Mouse (Mus musculus) liver, postnatal 0 days (tissue): ENCODE results near the gene Sult2b1. TPM values are rescaled to one million over a fixed set of nuclear protein-coding genes. Genes with fewer than 3 reads are reported as not detected.

Experiments
- ATAC-seq: fragments of 200-750 bp; cut with Nextera tagmentation; 2 replicates; pipeline ENCODE4 v1.8.0; 2017; ENCODE audit warnings: mild to moderate bottlenecking, moderate library complexity
- DNase-seq: peaks from one replicate; pipeline ENCODE4 v3.0.0-alpha.2; 2016
- H3K27ac ChIP-seq: fragments of 300-500 bp; sonication (generic); 2 replicates; pipeline ENCODE4 v1.5.1; 2014; ENCODE audit warnings: antibody characterized with exemption, moderate library complexity, mild to moderate bottlenecking, low read depth
- H3K27me3 ChIP-seq: fragments of 300-500 bp; sonication (generic); 2 replicates; pipeline ENCODE4 v1.6.1; 2014; ENCODE audit warnings: low read length, control low read depth, mixed read lengths; ENCODE audit not compliant: insufficient read depth
- H3K36me3 ChIP-seq: fragments of 300-500 bp; sonication (generic); replicated peaks from 2 replicates; pipeline ENCODE4 v1.6.1; 2014; ENCODE audit warnings: mild to moderate bottlenecking, control low read depth, low read length, moderate library complexity, mixed read lengths; ENCODE audit not compliant: insufficient read depth
- H3K4me1 ChIP-seq: fragments of 300-500 bp; sonication (generic); 2 replicates; pipeline ENCODE4 v1.6.1; 2014; ENCODE audit warnings: antibody characterized with exemption, mild to moderate bottlenecking, control low read depth; ENCODE audit not compliant: insufficient read depth
- H3K4me2 ChIP-seq: fragments of 300-500 bp; sonication (generic); 2 replicates; pipeline ENCODE4 v1.6.1; 2014; ENCODE audit warnings: low read depth, mild to moderate bottlenecking, low read length, moderate library complexity, mixed read lengths
- H3K4me3 ChIP-seq: fragments of 300-500 bp; sonication (generic); 2 replicates; pipeline ENCODE4 v1.5.1; 2014; ENCODE audit warnings: low read depth, low read length
- H3K9ac ChIP-seq: fragments of 300-500 bp; sonication (generic); replicated peaks from 2 replicates; pipeline ENCODE4 v1.6.1; 2014; ENCODE audit warnings: mild to moderate bottlenecking, moderate library complexity
- H3K9me3 ChIP-seq: fragments of 300-500 bp; sonication (generic); 2 replicates; pipeline ENCODE4 v1.6.1; 2016; ENCODE audit warnings: mild to moderate bottlenecking, control low read depth, low read length, mixed read lengths
- CTCF ChIP-seq: sonication (generic); IDR thresholded peaks from 2 replicates; pipeline ENCODE4 v1.5.1; 2016; ENCODE audit warnings: antibody characterized with exemption, low read depth
- EP300 ChIP-seq: IDR thresholded peaks from 2 replicates; pipeline ENCODE4 v1.6.1; 2016; ENCODE audit warnings: antibody characterized with exemption, low read depth, mild to moderate bottlenecking
- WGBS: fragments of 180-500 bp; shearing (Covaris S2); extraction: QIAGEN DNeasy Blood & Tissue Kit; methylation state at CpG from one replicate; pipeline ENCODE4 v1.1.7; 2014; ENCODE audit not compliant: insufficient replicate concordance; 5-methylcytosine and 5-hydroxymethylcytosine counted together
- polyA plus RNA-seq: library from polyadenylated mRNA; unstranded; fragments of >200 nt; fragmentation: Nextera tagmentation; extraction: Ambion mirVana; gene quantifications from 2 replicates; pipeline ENCODE4 v1.2.1, GENCODE M21; 2015

Gene Sult2b1
- polyA plus RNA-seq, 1 experiment from 2014 or later, result 0.26 TPM

- TF ChIP-seq CTCF (peak; percentile 73), EP300 (no peak)
- Histone ChIP-seq H3K9me3 (no peaks in the 10 kb centered on the region), H3K4me2 (no peak overlapping the region), H3K4me3 (no peak overlapping the region), H3K9ac (no peak overlapping the region), H3K27me3 (no peaks in the 10 kb centered on the region), H3K27ac (no peak overlapping the region), H3K4me1 (peaks cover 5% of the 10 kb centered on the region; the same call in 1 of the 2 replicates), H3K36me3 (no peaks in the 10 kb centered on the region)
- 29% methylated on average over 16 of the region's 16 CpGs for WGBS
- DNase-seq (peak; percentile 73), ATAC-seq (peak; percentile 61)
Observed at GRCm38 (mm10) chr7:45730727-45731431, 53.6 kb downstream of the Sult2b1 start.

- Histone ChIP-seq H3K4me2 (no peak overlapping the region), H3K4me3 (no peak overlapping the region), H3K27me3 (no peaks in the 10 kb centered on the region), H3K27ac (no peak overlapping the region), H3K4me1 (peaks cover 5% of the 10 kb centered on the region; the same call in 1 of the 2 replicates), H3K9me3 (no peaks in the 10 kb centered on the region), H3K9ac (no peak overlapping the region), H3K36me3 (peaks cover 4% of the 10 kb centered on the region)
- TF ChIP-seq CTCF (no peak), EP300 (no peak)
- ATAC-seq (no peak), DNase-seq (no peak)
- 59% methylated on average over 3 of the region's 3 CpGs for WGBS
Observed at GRCm38 (mm10) chr7:45727625-45728024, 56.8 kb downstream of the Sult2b1 start.

- H3K36me3 ChIP-seq, result peaks cover 4% of the 10 kb centered on the region
Observed at GRCm38 (mm10) chr7:45726419-45726818, 58.0 kb downstream of the Sult2b1 start.

DNA sequence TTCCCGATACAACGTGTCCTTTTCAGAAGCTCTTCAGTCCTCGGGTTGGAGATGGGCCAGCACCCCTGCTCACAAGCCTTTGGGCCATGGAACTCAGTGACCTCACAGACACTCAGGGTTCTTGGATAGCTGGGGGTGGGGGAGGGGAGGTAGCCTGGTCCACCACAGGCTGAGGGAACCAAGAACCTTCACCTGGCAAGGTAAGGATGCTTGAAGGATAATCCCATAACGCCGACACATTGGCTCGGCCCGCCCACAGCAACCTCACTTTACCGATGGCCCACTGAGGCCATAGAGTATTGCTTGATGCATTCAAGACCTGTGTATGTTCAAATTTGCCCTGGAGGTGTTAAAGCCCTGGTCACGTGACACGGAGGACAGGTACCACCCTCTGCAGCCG lies 58.8 kb downstream of the Sult2b1 start, which contains the start of gene Spaca4:
Gene Spaca4, minus strand, starts transcription at position 101 of the 400 bp plus-strand sequence.
- no peaks in the 10 kb centered on the region for H3K9me3 ChIP-seq
- ATAC-seq, result no peak
- 88% methylated on average over 11 of the region's 11 CpGs for WGBS
- H3K4me1 ChIP-seq, result peaks cover 5% of the 10 kb centered on the region; the same call in 1 of the 2 replicates
- no peak for TF ChIP-seq CTCF
- no peak for TF ChIP-seq EP300
- peaks cover 9% of the 10 kb centered on the region for H3K36me3 ChIP-seq
- no peak within 1 kb of the TSS for H3K9ac ChIP-seq
- no peaks in the 10 kb centered on the region for H3K27me3 ChIP-seq
- no peak for DNase-seq
- H3K27ac ChIP-seq, result no peak within 1 kb of the TSS
- no peak within 1 kb of the TSS for H3K4me2 ChIP-seq
- no peak within 1 kb of the TSS for H3K4me3 ChIP-seq

More at GRCm38 (mm10) chr7:45726419-45726818, 58.0 kb downstream of the Sult2b1 start:
- no peak for ATAC-seq
- H3K27ac ChIP-seq, result no peak overlapping the region
- H3K9me3 ChIP-seq, result no peaks in the 10 kb centered on the region
- no peak overlapping the region for H3K4me3 ChIP-seq
- H3K4me1 ChIP-seq, result peaks cover 5% of the 10 kb centered on the region; the same call in 1 of the 2 replicates
- no peak for DNase-seq
- TF ChIP-seq CTCF (no peak), EP300 (no peak)
- H3K4me2 ChIP-seq, result no peak overlapping the region
- 93% methylated on average over 10 of the region's 10 CpGs for WGBS
- H3K27me3 ChIP-seq, result no peaks in the 10 kb centered on the region
- no peak overlapping the region for H3K9ac ChIP-seq

DNA sequence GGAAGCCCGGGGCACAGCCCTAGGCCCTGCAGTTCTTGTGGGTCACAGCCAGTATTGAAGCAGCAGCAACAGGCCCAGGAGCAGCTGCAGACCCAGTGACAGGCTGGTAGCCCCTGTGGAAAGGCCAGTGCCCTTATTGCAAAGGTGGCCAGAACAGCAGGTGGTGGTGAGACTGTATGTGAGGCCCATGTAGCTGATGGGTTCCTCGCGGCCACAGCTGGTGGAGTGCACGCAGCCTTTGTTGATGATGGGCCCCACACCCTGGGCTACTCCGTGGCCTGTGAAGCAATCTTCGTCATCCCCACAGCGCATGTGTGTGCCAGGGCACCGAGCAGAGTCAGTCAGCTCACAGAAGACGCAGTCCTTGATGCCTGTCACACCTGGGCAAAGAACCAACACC lies 59.3 kb downstream of the Sult2b1 start:
- no peak for TF ChIP-seq EP300
- no peak for TF ChIP-seq CTCF
- H3K4me2 ChIP-seq, result no peak overlapping the region
- H3K27ac ChIP-seq, result no peak overlapping the region
- H3K36me3 ChIP-seq, result peaks cover 13% of the 10 kb centered on the region
- no peak overlapping the region for H3K9ac ChIP-seq
- no peak overlapping the region for H3K4me3 ChIP-seq
- DNase-seq, result no peak
- no peaks in the 10 kb centered on the region for H3K27me3 ChIP-seq
- H3K9me3 ChIP-seq, result no peaks in the 10 kb centered on the region
- ATAC-seq, result no peak
- 77% methylated on average over 9 of the region's 9 CpGs for WGBS
- peaks cover 5% of the 10 kb centered on the region; the same call in 1 of the 2 replicates for H3K4me1 ChIP-seq

DNA sequence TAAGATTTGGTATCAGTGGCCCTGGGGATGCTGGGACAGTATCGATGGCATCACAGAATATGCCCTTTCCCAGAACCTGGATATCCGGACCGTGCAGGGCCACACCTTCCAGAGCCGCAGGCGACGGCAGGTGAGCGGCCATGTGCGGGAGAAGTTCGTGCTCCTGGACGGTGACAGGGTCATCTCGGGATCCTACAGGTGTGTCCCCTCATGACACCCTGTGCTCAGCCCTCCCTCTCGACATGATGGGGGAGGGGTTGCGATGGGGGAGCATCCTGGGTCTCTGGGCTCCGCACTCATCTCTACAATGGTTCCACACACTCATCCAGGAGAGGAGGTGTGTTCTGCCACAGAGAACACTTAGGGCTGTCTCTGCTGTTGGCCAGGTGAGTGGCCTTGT lies 60.7 kb downstream of the Sult2b1 start:
- no peak overlapping the region for H3K9ac ChIP-seq
- peaks cover 21% of the 10 kb centered on the region for H3K36me3 ChIP-seq
- H3K4me2 ChIP-seq, result no peak overlapping the region
- ATAC-seq (no peak), DNase-seq (no peak)
- no peak overlapping the region for H3K27ac ChIP-seq
- H3K27me3 ChIP-seq, result no peaks in the 10 kb centered on the region
- peaks cover 16% of the 10 kb centered on the region for H3K4me1 ChIP-seq
- H3K9me3 ChIP-seq, result no peaks in the 10 kb centered on the region
- H3K4me3 ChIP-seq, result no peak overlapping the region
- WGBS, result 89% methylated on average over 14 of the region's 14 CpGs
- no peak for TF ChIP-seq CTCF
- no peak for TF ChIP-seq EP300
